Mouse (Mus musculus) neural tube, embryonic 14.5 days (tissue): ENCODE results near the gene Dusp1. TPM values are rescaled to one million over a fixed set of nuclear protein-coding genes. Genes with fewer than 3 reads are reported as not detected.

Experiments used
- ATAC-seq: fragments of 200-750 bp; cut with Nextera tagmentation; 2 replicates; pipeline ENCODE4 v1.8.0; 2017; ENCODE audit warnings: low read depth, mild to moderate bottlenecking, moderate TSS enrichment, moderate library complexity
- H3K27ac ChIP-seq: fragments of 300-500 bp; sonication (generic); 2 replicates; pipeline ENCODE4 v1.5.1; 2014; ENCODE audit warnings: low read depth, mild to moderate bottlenecking, control low read depth, low read length, moderate library complexity, mixed read lengths
- H3K27me3 ChIP-seq: fragments of 300-500 bp; sonication (generic); 2 replicates; pipeline ENCODE4 v1.6.1; 2014; ENCODE audit warnings: low read length; ENCODE audit not compliant: control insufficient read depth, insufficient read depth
- H3K36me3 ChIP-seq: fragments of 300-500 bp; sonication (generic); 2 replicates; pipeline ENCODE4 v1.6.1; 2014; ENCODE audit warnings: low read length, mixed read lengths; ENCODE audit not compliant: control insufficient read depth, insufficient read depth
- H3K4me1 ChIP-seq: fragments of 300-500 bp; sonication (generic); 2 replicates; pipeline ENCODE4 v1.6.1; 2014; ENCODE audit warnings: low read length; ENCODE audit not compliant: control insufficient read depth, insufficient read depth
- H3K4me2 ChIP-seq: fragments of 300-500 bp; sonication (generic); 2 replicates; pipeline ENCODE4 v1.6.1; 2014; ENCODE audit warnings: mild to moderate bottlenecking, low read depth, low read length, control low read depth
- H3K4me3 ChIP-seq: fragments of 300-500 bp; sonication (generic); 2 replicates; pipeline ENCODE4 v1.5.1; 2014; ENCODE audit warnings: low read depth, low read length, control low read depth, mixed read lengths
- H3K9ac ChIP-seq: fragments of 300-500 bp; sonication (generic); replicated peaks from 2 replicates; pipeline ENCODE4 v1.6.1; 2014; ENCODE audit warnings: low read depth, mild to moderate bottlenecking, control low read depth, low read length, mixed read lengths
- H3K9me3 ChIP-seq: fragments of 300-500 bp; sonication (generic); 2 replicates; pipeline ENCODE4 v1.6.1; 2016; ENCODE audit warnings: low read length; ENCODE audit not compliant: control insufficient read depth
- WGBS: fragments of 180-500 bp; shearing (Covaris S2); extraction: QIAGEN DNeasy Blood & Tissue Kit; methylation state at CpG from one replicate; pipeline ENCODE4 v1.1.7; 2014; 5-methylcytosine and 5-hydroxymethylcytosine counted together
- polyA plus RNA-seq: library from polyadenylated mRNA; unstranded; fragments of >200 nt; fragmentation: Nextera tagmentation; extraction: Ambion mirVana; gene quantifications from 2 replicates; pipeline ENCODE4 v1.2.1, GENCODE M21; 2014

The Dusp1 gene
- polyA plus RNA-seq, 1 experiment from 2014 or later: 27.2 TPM

GRCm38 (mm10) chr17:26484626-26485421 lies 77.1 kb downstream of the Dusp1 start:
- no peaks in the 10 kb centered on the region for H3K4me1 ChIP-seq
- WGBS: 90% methylated on average over 14 of the region's 14 CpGs
- H3K9me3 ChIP-seq: no peaks in the 10 kb centered on the region
- no peak overlapping the region for H3K4me3 ChIP-seq
- ATAC-seq: no peak
- no peaks in the 10 kb centered on the region for H3K36me3 ChIP-seq
- H3K27me3 ChIP-seq: no peaks in the 10 kb centered on the region
- H3K27ac ChIP-seq: no peak overlapping the region
- H3K9ac ChIP-seq: no peak overlapping the region
- no peak overlapping the region for H3K4me2 ChIP-seq

- WGBS: 84% methylated on average over 4 of the region's 4 CpGs
- Histone ChIP-seq H3K27ac (no peak overlapping the region), H3K4me1 (no peaks in the 10 kb centered on the region), H3K36me3 (no peaks in the 10 kb centered on the region), H3K4me2 (no peak overlapping the region), H3K27me3 (no peaks in the 10 kb centered on the region), H3K9ac (no peak overlapping the region), H3K9me3 (no peaks in the 10 kb centered on the region), H3K4me3 (no peak overlapping the region)
- no peak for ATAC-seq
These were observed 81.0 kb downstream of the Dusp1 start for GRCm38 (mm10) chr17:26480956-26481355.

GRCm38 (mm10) chr17:26479619-26480018 lies 82.3 kb downstream of the Dusp1 start:
- no peak overlapping the region for H3K4me3 ChIP-seq
- H3K4me2 ChIP-seq: no peak overlapping the region
- H3K36me3 ChIP-seq: no peaks in the 10 kb centered on the region
- H3K27ac ChIP-seq: no peak overlapping the region
- ATAC-seq: no peak
- no peaks in the 10 kb centered on the region for H3K4me1 ChIP-seq
- H3K9me3 ChIP-seq: no peaks in the 10 kb centered on the region
- no peaks in the 10 kb centered on the region for H3K27me3 ChIP-seq
- no peak overlapping the region for H3K9ac ChIP-seq
- 73% methylated on average over 6 of the region's 6 CpGs for WGBS

GRCm38 (mm10) chr17:26478672-26479071 lies 83.3 kb downstream of the Dusp1 start:
- no peak overlapping the region for H3K9ac ChIP-seq
- ATAC-seq: no peak
- H3K4me2 ChIP-seq: no peak overlapping the region
- no peaks in the 10 kb centered on the region for H3K36me3 ChIP-seq
- no peaks in the 10 kb centered on the region for H3K4me1 ChIP-seq
- H3K27me3 ChIP-seq: no peaks in the 10 kb centered on the region
- WGBS: 86% methylated on average over 4 of the region's 4 CpGs
- H3K27ac ChIP-seq: no peak overlapping the region
- no peak overlapping the region for H3K4me3 ChIP-seq
- no peaks in the 10 kb centered on the region for H3K9me3 ChIP-seq

GRCm38 (mm10) chr17:26476871-26477270 lies 85.1 kb downstream of the Dusp1 start:
- no peak for ATAC-seq
- Histone ChIP-seq H3K9me3 (no peaks in the 10 kb centered on the region), H3K27me3 (no peaks in the 10 kb centered on the region), H3K4me3 (no peak overlapping the region), H3K4me2 (no peak overlapping the region), H3K27ac (no peak overlapping the region), H3K4me1 (no peaks in the 10 kb centered on the region), H3K36me3 (no peaks in the 10 kb centered on the region), H3K9ac (no peak overlapping the region)
- WGBS: 70% methylated on average over 6 of the region's 6 CpGs

GRCm38 (mm10) chr17:26468102-26468894 lies 93.6 kb downstream of the Dusp1 start:
- Histone ChIP-seq H3K4me2 (no peak overlapping the region), H3K9me3 (no peaks in the 10 kb centered on the region), H3K4me1 (no peaks in the 10 kb centered on the region), H3K36me3 (no peaks in the 10 kb centered on the region), H3K4me3 (no peak overlapping the region), H3K9ac (no peak overlapping the region), H3K27me3 (no peaks in the 10 kb centered on the region), H3K27ac (no peak overlapping the region)
- ATAC-seq: no peak
- WGBS: 89% methylated on average over 13 of the region's 13 CpGs

- ATAC-seq: no peak
- Histone ChIP-seq H3K9me3 (no peaks in the 10 kb centered on the region), H3K9ac (no peak overlapping the region), H3K36me3 (no peaks in the 10 kb centered on the region), H3K4me1 (no peaks in the 10 kb centered on the region), H3K4me2 (no peak overlapping the region), H3K4me3 (no peak overlapping the region), H3K27ac (no peak overlapping the region), H3K27me3 (no peaks in the 10 kb centered on the region)
- WGBS: 81% methylated on average over 4 of the region's 4 CpGs
These were observed 94.3 kb downstream of the Dusp1 start for GRCm38 (mm10) chr17:26467619-26468018.

GRCm38 (mm10) chr17:26466741-26467150 lies 95.2 kb downstream of the Dusp1 start:
- H3K4me2 ChIP-seq: no peak overlapping the region
- no peaks in the 10 kb centered on the region for H3K9me3 ChIP-seq
- 5% methylated on average over 4 of the region's 4 CpGs for WGBS
- no peaks in the 10 kb centered on the region for H3K27me3 ChIP-seq
- H3K27ac ChIP-seq: no peak overlapping the region
- ATAC-seq: 0 out of 2 replicates have a peak, but pooled peaks have one; percentile 49
- no peaks in the 10 kb centered on the region for H3K4me1 ChIP-seq
- no peaks in the 10 kb centered on the region for H3K36me3 ChIP-seq
- H3K4me3 ChIP-seq: no peak overlapping the region
- no peak overlapping the region for H3K9ac ChIP-seq

- no peaks in the 10 kb centered on the region for H3K4me1 ChIP-seq
- H3K27ac ChIP-seq: no peak overlapping the region
- H3K27me3 ChIP-seq: no peaks in the 10 kb centered on the region
- no peaks in the 10 kb centered on the region for H3K9me3 ChIP-seq
- no peak for ATAC-seq
- H3K4me3 ChIP-seq: no peak overlapping the region
- H3K36me3 ChIP-seq: no peaks in the 10 kb centered on the region
- H3K9ac ChIP-seq: no peak overlapping the region
- no peak overlapping the region for H3K4me2 ChIP-seq
- 71% methylated on average over 7 of the region's 7 CpGs for WGBS
These were observed 97.0 kb downstream of the Dusp1 start for GRCm38 (mm10) chr17:26464972-26465371.
